Mouse (Mus musculus) small intestine, adult 2 months (tissue): Measurements from ENCODE around the gene Panx1. TPM values are rescaled to one million over a fixed set of nuclear protein-coding genes. Genes with fewer than 3 reads are reported as not detected.

Source experiments
- H3K27ac ChIP-seq: fragments of 200-500 bp; 2 replicates; pipeline ENCODE4 v1.5.1; 2012; ENCODE audit warnings: low read depth, low read length, control low read depth, inconsistent platforms; ENCODE audit not compliant: insufficient read depth
- H3K27me3 ChIP-seq: fragments of 200-500 bp; 2 replicates; pipeline ENCODE4 v1.6.1; 2012; ENCODE audit warnings: mild to moderate bottlenecking, moderate library complexity, low read length, inconsistent platforms; ENCODE audit not compliant: control insufficient read depth, insufficient read depth
- H3K36me3 ChIP-seq: fragments of 200-500 bp; 2 replicates; pipeline ENCODE4 v1.6.1; 2012; ENCODE audit warnings: mild to moderate bottlenecking, low read length, control low read depth, inconsistent platforms; ENCODE audit not compliant: control insufficient read depth, insufficient read depth
- H3K4me1 ChIP-seq: fragments of 200-500 bp; 2 replicates; pipeline ENCODE4 v1.6.1; 2012; ENCODE audit warnings: low read length, inconsistent platforms, mixed read lengths; ENCODE audit not compliant: control insufficient read depth, insufficient read depth, insufficient read length
- H3K4me3 ChIP-seq: fragments of 200-500 bp; 2 replicates; pipeline ENCODE4 v1.5.1; 2012; ENCODE audit warnings: low read depth, mild to moderate bottlenecking, control low read depth, inconsistent platforms, low read length, moderate library complexity
- CTCF ChIP-seq: fragments of 200-500 bp; IDR thresholded peaks from 2 replicates; pipeline ENCODE4 v1.5.1; 2012; ENCODE audit warnings: low read depth, mild to moderate bottlenecking, control low read depth, inconsistent platforms, low read length, moderate library complexity, mixed read lengths; ENCODE audit not compliant: insufficient replicate concordance, insufficient read length; ENCODE audit errors: extremely low read depth
- POLR2A ChIP-seq: fragments of 200-500 bp; IDR thresholded peaks from 2 replicates; pipeline ENCODE4 v1.6.1; 2012; ENCODE audit warnings: low read depth, mild to moderate bottlenecking, control low read depth, inconsistent platforms, low read length, moderate library complexity
- WGBS: fragments of 180-500 bp; shearing (Covaris S2); methylation state at CpG from one replicate; pipeline ENCODE4 v1.1.7; 2018; 5-methylcytosine and 5-hydroxymethylcytosine counted together
- polyA plus RNA-seq: library from polyadenylated mRNA; depleted of rRNA; stranded (reverse); fragments of >200 nt; gene quantifications from 2 replicates; pipeline ENCODE4 v1.2.3, GENCODE M21; 2012; rRNA removed

The Panx1 gene
- polyA plus RNA-seq, 1 experiment: 134 TPM

- no peak for TF ChIP-seq CTCF
- no peak for TF ChIP-seq POLR2A
- no peak overlapping the region for H3K27ac ChIP-seq
- no peak overlapping the region for H3K4me3 ChIP-seq
- H3K4me1 ChIP-seq: no peaks in the 10 kb centered on the region
- WGBS: 79% methylated on average over 3 of the region's 3 CpGs
- no peaks in the 10 kb centered on the region for H3K27me3 ChIP-seq
- H3K36me3 ChIP-seq: no peaks in the 10 kb centered on the region
These were observed 74.3 kb downstream of the Panx1 start for GRCm38 (mm10) chr9:14970805-14971525.

GRCm38 (mm10) chr9:14970211-14970610 lies 75.1 kb downstream of the Panx1 start:
- H3K27ac ChIP-seq: no peak overlapping the region
- no peaks in the 10 kb centered on the region for H3K4me1 ChIP-seq
- 66% methylated on average over 4 of the region's 4 CpGs for WGBS
- TF ChIP-seq CTCF (no peak), POLR2A (no peak)
- H3K36me3 ChIP-seq: no peaks in the 10 kb centered on the region
- no peaks in the 10 kb centered on the region for H3K27me3 ChIP-seq
- H3K4me3 ChIP-seq: no peak overlapping the region

GRCm38 (mm10) chr9:14967598-14967997 lies 77.7 kb downstream of the Panx1 start:
- Histone ChIP-seq H3K4me1 (no peaks in the 10 kb centered on the region), H3K27ac (no peak overlapping the region), H3K4me3 (no peak overlapping the region), H3K36me3 (no peaks in the 10 kb centered on the region), H3K27me3 (no peaks in the 10 kb centered on the region)
- 75% methylated on average over 1 of the region's 1 CpGs for WGBS
- TF ChIP-seq POLR2A: no peak
- no peak for TF ChIP-seq CTCF

- Histone ChIP-seq H3K36me3 (no peaks in the 10 kb centered on the region), H3K27me3 (no peaks in the 10 kb centered on the region), H3K4me1 (no peaks in the 10 kb centered on the region), H3K4me3 (no peak overlapping the region), H3K27ac (no peak overlapping the region)
- TF ChIP-seq CTCF (no peak), POLR2A (no peak)
- 58% methylated on average over 4 of the region's 4 CpGs for whole genome bisulfite sequencing
These were observed 78.5 kb downstream of the Panx1 start for GRCm38 (mm10) chr9:14966787-14967186.

- TF ChIP-seq POLR2A (no peak), CTCF (no peak)
- H3K4me3 ChIP-seq: no peak overlapping the region
- no peaks in the 10 kb centered on the region for H3K36me3 ChIP-seq
- H3K4me1 ChIP-seq: no peaks in the 10 kb centered on the region
- H3K27ac ChIP-seq: no peak overlapping the region
- H3K27me3 ChIP-seq: no peaks in the 10 kb centered on the region
These were observed 79.9 kb downstream of the Panx1 start for GRCm38 (mm10) chr9:14965368-14965767.

GRCm38 (mm10) chr9:14962769-14963168 lies 82.5 kb downstream of the Panx1 start:
- Histone ChIP-seq H3K4me3 (no peak overlapping the region), H3K27me3 (no peaks in the 10 kb centered on the region), H3K36me3 (no peaks in the 10 kb centered on the region), H3K27ac (no peak overlapping the region), H3K4me1 (no peaks in the 10 kb centered on the region)
- TF ChIP-seq CTCF: no peak
- TF ChIP-seq POLR2A: no peak
- WGBS: 76% methylated on average over 1 of the region's 1 CpGs

- Histone ChIP-seq H3K36me3 (no peaks in the 10 kb centered on the region), H3K27ac (no peak overlapping the region), H3K4me3 (no peak overlapping the region), H3K27me3 (no peaks in the 10 kb centered on the region), H3K4me1 (no peaks in the 10 kb centered on the region)
- 50% methylated on average over 1 of the region's 1 CpGs for WGBS
- TF ChIP-seq CTCF (no peak), POLR2A (no peak)
These were observed 90.6 kb downstream of the Panx1 start for GRCm38 (mm10) chr9:14954659-14955058.

Other genes with a start within 250 kb of the Panx1 start
- 0.04 and 0.27 TPM in 2 replicates for gene Gpr83, start 185.3 kb downstream of the Panx1 start, polyA plus RNA-seq
- 1.4 and 3.1 TPM in 2 replicates for gene Izumo1r, start 141.5 kb downstream of the Panx1 start, polyA plus RNA-seq
- 0.04 TPM in 1 of 2 replicates, not detected in the other for gene Hephl1, start 66.6 kb upstream of the Panx1 start, polyA plus RNA-seq
- gene Vstm5, start 193.6 kb upstream of the Panx1 start, polyA plus RNA-seq: 26.9 and 33.1 TPM in 2 replicates
- gene Med17, start 234.5 kb upstream of the Panx1 start, polyA plus RNA-seq: 13.7 and 22.5 TPM in 2 replicates